ENCODE assay signal across 8 mouse cellular contexts in the genomic region with DNA sequence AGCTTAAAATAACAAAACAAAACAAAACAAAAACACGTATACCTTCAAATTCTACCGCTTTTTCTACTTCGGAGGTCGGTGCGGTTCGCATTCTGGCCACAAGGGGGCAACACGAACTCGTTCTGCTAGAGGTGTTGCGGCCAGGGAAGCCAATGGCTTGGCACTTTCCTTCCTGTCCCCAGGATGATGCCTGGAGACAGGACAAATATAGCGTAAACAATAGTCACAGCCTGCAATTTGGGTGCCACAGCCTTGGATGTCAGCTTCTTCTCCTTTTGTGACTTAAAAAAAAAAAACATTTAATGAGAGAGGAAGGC. TPM values are rescaled to one million over a fixed set of nuclear protein-coding genes. Genes with fewer than 3 reads are reported as not detected.
DNase-seq lines count a peak whose midpoint lies in the region; ATAC-seq lines count a peak whose summit lies in the region.

No protein-coding gene starts in this region.

- WGBS in hindbrain, embryonic 15.5 days, result 1% methylated on average over 10 of the region's 10 CpGs

- no peaks in the 10 kb centered on the region for H3K36me3 ChIP-seq in hindbrain, embryonic 15.5 days

- H3K4me1 ChIP-seq in hindbrain, embryonic 15.5 days (replicated peaks), result peaks cover 13% of the 10 kb centered on the region

- no peak overlapping the region for H3K9ac ChIP-seq in hindbrain, embryonic 15.5 days

- H3K27me3 ChIP-seq in hindbrain, embryonic 15.5 days, result no peaks in the 10 kb centered on the region

- H3K4me3 ChIP-seq in hindbrain, embryonic 15.5 days, result peak overlapping the region; percentile 22

- 0 out of 2 replicates have a peak overlapping the region, but pooled peaks have one; percentile 14 for H3K27ac ChIP-seq in hindbrain, embryonic 15.5 days (replicated peaks)

- peak overlapping the region; percentile 54 for H3K4me2 ChIP-seq in hindbrain, embryonic 15.5 days

- DNase-seq in T-cell, adult 2 months (ENCODE audit: low spot score), result peak; percentile 4
- DNase-seq in cerebellum, postnatal 14 days, result peak; percentile 94 to 97
- peak; percentile 84 to 89 for DNase-seq in frontal cortex, postnatal 25 days (ENCODE audit: low spot score in 2 of 2)
- peak; percentile 67 to 78 for DNase-seq in layer of hippocampus, postnatal 36 days
- peak; percentile 83 for DNase-seq in lung, postnatal 14 days
- DNase-seq in retina, postnatal 1 day, result peak; percentile 81
- peak; percentile 67 to 75 for DNase-seq in urinary bladder, postnatal 36 days (ENCODE audit: low spot score in 2 of 2)

- no peaks in the 10 kb centered on the region for H3K9me3 ChIP-seq in hindbrain, embryonic 15.5 days

- peak; percentile 43; the same call in 1 of the 2 replicates for ATAC-seq in hindbrain, embryonic 15.5 days (ENCODE audit: low FRiP score, low read depth)

RNA-seq across cellular contexts. Expression of gene Lrrc38, which starts 24.0 kb away (rescaled TPM):
- 0.33 and 0.43 TPM in 2 replicates for polyA plus RNA-seq in hindbrain, embryonic 15.5 days (2015; fragmentation: Nextera tagmentation; extraction: Ambion mirVana)
- total RNA-seq in layer of hippocampus, postnatal 36 days (2021), result 1 to 10 TPM; 1.2 TPM

RNA-seq across cellular contexts. Expression of gene Pdpn, which starts 26.2 kb away (rescaled TPM):
- polyA plus RNA-seq in hindbrain, embryonic 15.5 days (2015; fragmentation: Nextera tagmentation; extraction: Ambion mirVana), result 53.3 and 55.1 TPM in 2 replicates
- total RNA-seq in layer of hippocampus, postnatal 36 days (2021), result 10 to 100 TPM; 17.7 to 18.9 TPM

Comparison
In these comparisons a context has a peak if more than half of its experiments do, and no peak if none do; other contexts are left out.
1. Peak in every context shown above with its lines: DNase-seq, ATAC-seq, H3K4me3 ChIP-seq and H3K27ac ChIP-seq.
2. DNase-seq: peak in every context shown above with its lines; median percentile 96 in cerebellum, postnatal 14 days; 86 in frontal cortex, postnatal 25 days; 83 in lung, postnatal 14 days; 81 in retina, postnatal 1 day; 72 in layer of hippocampus, postnatal 36 days; 71 in urinary bladder, postnatal 36 days; 4 in T-cell, adult 2 months.